Mouse (Mus musculus) cerebellum, postnatal 25 days (tissue): Measurements from ENCODE around the gene Pdcd11.

Experiments used
- DNase-seq, 2 experiments: peaks; one replicate each; pipeline ENCODE4 v3.0.0; 2021; ENCODE audit warnings: mixed read lengths in 2 of 2

The Pdcd11 gene

GRCm38 (mm10) chr19:47174515-47174914 lies 83.9 kb downstream of the Pdcd11 start:
- peak in 1 of 2 experiments; percentile 61 for DNase-seq

- no peak for DNase-seq
Measured at GRCm38 (mm10) chr19:47175472-47175871, 84.9 kb downstream of the Pdcd11 start.

GRCm38 (mm10) chr19:47176916-47177505 lies 86.4 kb downstream of the Pdcd11 start:
- DNase-seq, result no peak

- DNase-seq, result peak; percentile 73 to 79
Measured at GRCm38 (mm10) chr19:47178001-47178400, 87.4 kb downstream of the Pdcd11 start.

- peak; percentile 81 to 86 for DNase-seq
Measured at GRCm38 (mm10) chr19:47178431-47179271, 88.1 kb downstream of the Pdcd11 start, which contains the start of gene Neurl1a. Neurl1a (plus strand) TSS chr19:47178820.

GRCm38 (mm10) chr19:47179272-47179809 lies 88.8 kb downstream of the Pdcd11 start:
- peak; percentile 79 to 82 for DNase-seq

- peak; percentile 44 to 59 for DNase-seq
Measured at GRCm38 (mm10) chr19:47180011-47180410, 89.4 kb downstream of the Pdcd11 start.
